Mouse (Mus musculus) subcutaneous adipose tissue, adult 2 months (tissue): ENCODE results near the gene Anxa8. TPM values are rescaled to one million over a fixed set of nuclear protein-coding genes. Genes with fewer than 3 reads are reported as not detected.

Source experiments
- polyA plus RNA-seq: library from polyadenylated mRNA; depleted of rRNA; stranded (reverse); fragments of >200 nt; gene quantifications from 2 replicates; pipeline ENCODE4 v1.2.3, GENCODE M21; 2012; ENCODE audit warnings: low replicate concordance; rRNA removed

Gene Anxa8
- polyA plus RNA-seq: 5.3 and 5.7 TPM in 2 replicates

GRCm38 (mm10) chr14:34085731-34086130 lies at the start of gene Anxa8:
TSS of gene Anxa8 (plus strand) at chr14:34085981.

GRCm38 (mm10) chr14:34052516-34052915 lies 33.3 kb upstream of the Anxa8 start, which contains the start of gene Antxrl:
TSS of gene Antxrl (plus strand) at chr14:34052707.

GRCm38 (mm10) chr14:34102601-34103000 lies 16.8 kb downstream of the Anxa8 start, which contains the start of gene A630023A22Rik:
TSS of gene A630023A22Rik (minus strand) at chr14:34102754.

Other genes starting within 250 kb of the Anxa8 start
- gene Gdf10, start 162.4 kb upstream of the Anxa8 start, polyA plus RNA-seq: 17.3 and 92.4 TPM in 2 replicates
- 0.08 TPM in 1 of 2 replicates, not detected in the other for gene Gdf2, start 144.9 kb upstream of the Anxa8 start, polyA plus RNA-seq
- not detected in 2 replicates for gene Rbp3, start 132.0 kb upstream of the Anxa8 start, polyA plus RNA-seq
- not detected in 2 replicates for gene Zfp488, start 107.2 kb upstream of the Anxa8 start, polyA plus RNA-seq
- gene Gm30083, start 70.8 kb upstream of the Anxa8 start, polyA plus RNA-seq: not detected in 2 replicates
- gene Gm5460, start 69.2 kb upstream of the Anxa8 start, polyA plus RNA-seq: 1.6 and 11.2 TPM in 2 replicates
- gene Antxrl, start 33.3 kb upstream of the Anxa8 start, polyA plus RNA-seq: not detected in 2 replicates
- 0.37 TPM in 1 of 2 replicates, not detected in the other for gene A630023A22Rik, start 16.8 kb downstream of the Anxa8 start, polyA plus RNA-seq
- 0.51 and 0.82 TPM in 2 replicates for gene Npy4r, start 66.5 kb downstream of the Anxa8 start, polyA plus RNA-seq
- gene Gprin2, start 115.7 kb downstream of the Anxa8 start, polyA plus RNA-seq: 0.37 and 0.72 TPM in 2 replicates
- 11.1 and 14.2 TPM in 2 replicates for gene Syt15, start 133.6 kb downstream of the Anxa8 start, polyA plus RNA-seq
- gene Shld2, start 224.5 kb downstream of the Anxa8 start, polyA plus RNA-seq: 3.1 and 3.5 TPM in 2 replicates
- 83.7 and 91.1 TPM in 2 replicates for gene Glud1, start 224.7 kb downstream of the Anxa8 start, polyA plus RNA-seq